Mouse (Mus musculus): ENCODE measurements at regions not wholly inside any gene's neighbourhood (a gene's known extent, or its start where the extent isn't known, plus 50 kb on each side); places are given as distances from the start of the nearest gene placed in this dataset.
A peak's percentile ranks its signal among the peaks of the same experiment; 100 is the strongest.
"Not testable (repeated sequence)": the region's sequence is repeated elsewhere in the genome, so short reads cannot be mapped to it uniquely, and the experiment has no call there.

DNA sequence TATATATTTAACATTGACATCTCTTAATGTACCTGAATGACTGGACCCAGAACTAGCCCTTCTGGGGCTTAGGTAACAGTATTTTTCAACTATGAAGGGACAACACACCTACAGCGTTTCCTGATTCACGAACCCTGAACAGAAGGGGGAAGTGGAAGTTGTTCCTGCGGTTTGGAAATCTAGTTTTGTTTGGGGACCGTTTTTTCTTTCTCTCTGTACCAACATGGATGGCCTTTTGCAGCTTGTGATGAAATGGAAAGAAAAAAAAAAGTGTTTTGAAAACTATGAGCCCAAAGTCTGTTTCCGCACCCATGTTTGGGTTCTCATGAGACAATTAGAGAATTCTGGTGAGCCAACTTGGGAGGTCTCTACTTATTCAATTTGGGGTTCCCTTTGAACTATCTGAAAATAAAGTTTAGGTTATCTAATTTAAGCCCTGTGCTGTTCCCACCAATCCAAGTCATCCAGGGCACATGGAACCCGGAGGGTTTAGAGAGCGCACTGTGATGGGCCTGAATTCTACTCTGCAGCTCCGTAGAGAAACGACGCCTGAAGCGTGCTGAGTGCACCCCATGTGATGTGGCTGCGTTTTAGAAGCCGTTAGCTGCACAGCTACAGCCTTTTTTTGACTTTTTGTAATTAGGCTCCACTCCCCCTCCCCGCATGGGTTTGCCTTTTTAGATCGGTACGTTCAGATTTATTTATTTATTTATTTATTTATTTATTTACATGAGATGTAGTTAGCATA is 137.0 kb upstream of the Rapgef5 start:
- no peak for DNase-seq (ENCODE audit: low read depth, low spot score)

- DNase-seq (ENCODE audit: low read depth, low spot score) = no peak
These were observed 135.4 kb upstream of the Rapgef5 start for GRCm38 (mm10) chr12:117380836-117381235.

- not testable (repeated sequence) for DNase-seq (ENCODE audit: low read depth, low spot score)
These were observed 133.6 kb upstream of the Rapgef5 start for GRCm38 (mm10) chr12:117382727-117383126.

GRCm38 (mm10) chr12:117385072-117385666 is 131.1 kb upstream of the Rapgef5 start:
- peak; percentile 76 for DNase-seq (ENCODE audit: low read depth, low spot score)

DNA sequence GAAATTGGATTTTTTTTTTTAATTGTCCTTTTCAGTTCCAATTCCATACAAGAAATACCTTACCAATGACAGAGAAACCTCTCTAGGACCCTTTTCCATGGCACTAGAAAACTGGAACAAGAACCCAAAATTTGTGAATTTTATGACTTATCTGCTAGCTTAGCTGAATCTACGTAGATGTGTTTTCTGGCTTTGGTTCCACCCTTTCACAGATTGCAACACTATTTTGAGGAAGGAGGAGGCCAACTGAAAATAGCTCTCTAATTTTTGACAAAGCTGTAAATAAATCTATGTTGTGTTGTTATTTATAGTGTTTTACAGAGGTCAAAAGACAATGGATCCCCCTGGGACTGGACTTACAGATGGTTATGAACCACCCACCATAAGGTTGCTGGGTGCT is 130.6 kb upstream of the Rapgef5 start:
- DNase-seq (ENCODE audit: low read depth, low spot score) = no peak

DNA sequence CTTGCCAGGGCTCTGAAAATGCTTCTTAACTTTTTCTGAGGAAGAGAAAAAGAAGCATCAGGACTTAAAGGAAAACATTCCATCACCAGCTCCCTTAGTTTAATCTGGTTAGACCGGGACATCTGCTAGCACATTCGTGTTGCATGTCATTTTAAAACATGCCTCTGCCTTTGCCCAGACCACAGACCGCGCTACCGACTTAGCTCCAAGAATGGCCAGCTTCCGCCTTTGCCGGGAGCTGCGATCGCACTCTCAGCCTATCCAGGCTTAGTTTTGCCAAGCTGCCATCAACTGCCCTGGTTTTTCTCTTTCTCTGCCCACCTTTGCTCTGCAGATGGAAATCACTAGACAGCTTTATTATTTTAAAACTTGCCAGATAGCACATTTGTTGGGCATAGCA is 129.3 kb upstream of the Rapgef5 start:
- no peak for DNase-seq (ENCODE audit: low read depth, low spot score)

GRCm38 (mm10) chr12:117389516-117390347 is 126.5 kb upstream of the Rapgef5 start:
- DNase-seq (ENCODE audit: low read depth, low spot score) = no peak

DNA sequence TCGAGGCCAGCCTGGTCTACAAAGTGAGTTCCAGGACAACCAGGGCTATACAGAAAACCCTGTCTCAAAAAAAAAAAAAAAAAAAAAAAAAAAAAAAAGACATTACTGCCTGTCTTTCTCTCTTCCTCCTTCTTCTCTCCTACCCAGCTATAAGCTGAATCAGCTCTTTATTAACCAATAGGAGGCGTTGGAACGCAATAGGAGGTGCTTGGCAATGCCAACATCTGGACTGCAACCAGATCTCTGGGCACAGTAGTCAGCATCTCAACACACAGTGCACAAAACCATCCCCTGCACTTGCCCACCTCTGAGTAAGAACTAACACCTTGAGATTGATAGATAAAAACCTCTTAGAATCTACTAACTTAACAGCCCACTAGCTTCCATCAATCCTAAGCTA is 118.8 kb upstream of the Rapgef5 start:
- DNase-seq (ENCODE audit: low read depth, low spot score) = no peak

GRCm38 (mm10) chr12:117403513-117404156 is 112.6 kb upstream of the Rapgef5 start:
- DNase-seq (ENCODE audit: low read depth, low spot score) = peak; percentile 69

DNA sequence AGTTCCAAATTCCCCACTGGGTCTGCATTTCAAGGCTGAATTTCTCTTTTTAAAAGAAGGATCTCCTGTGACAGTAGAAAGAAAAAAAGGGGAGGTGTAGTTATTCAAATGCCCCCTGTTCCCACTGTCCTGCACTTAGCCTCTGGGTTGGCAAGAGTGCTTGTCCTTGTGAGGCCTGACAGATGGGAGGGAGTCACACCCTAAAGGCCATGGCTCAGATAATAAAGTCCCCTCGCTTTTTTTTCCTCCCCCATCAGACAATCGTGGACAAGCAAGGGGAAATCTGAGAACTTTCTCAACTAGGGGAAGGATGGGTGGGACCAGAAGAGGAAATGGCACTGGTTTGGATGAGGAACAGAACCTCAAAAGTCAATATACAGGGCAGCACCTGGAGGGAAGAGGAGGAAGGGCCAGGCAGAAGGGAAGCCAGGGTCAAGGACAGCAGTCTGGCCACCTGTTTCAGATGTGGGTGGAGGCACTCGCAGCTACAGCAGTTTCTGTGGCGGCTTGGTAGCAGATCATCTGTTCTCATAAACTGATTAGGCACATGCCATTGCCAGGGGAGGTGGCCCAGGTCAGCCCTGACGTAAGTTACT is 112.0 kb upstream of the Rapgef5 start:
- DNase-seq (ENCODE audit: low read depth, low spot score) = no peak

GRCm38 (mm10) chr12:117406832-117407231 is 109.4 kb upstream of the Rapgef5 start:
- no peak for DNase-seq (ENCODE audit: low read depth, low spot score)

GRCm38 (mm10) chr12:117410604-117411003 is 105.7 kb upstream of the Rapgef5 start:
- no peak for DNase-seq (ENCODE audit: low read depth, low spot score)

GRCm38 (mm10) chr12:117412257-117412656 is 104.0 kb upstream of the Rapgef5 start:
- no peak for DNase-seq (ENCODE audit: low read depth, low spot score)

DNA sequence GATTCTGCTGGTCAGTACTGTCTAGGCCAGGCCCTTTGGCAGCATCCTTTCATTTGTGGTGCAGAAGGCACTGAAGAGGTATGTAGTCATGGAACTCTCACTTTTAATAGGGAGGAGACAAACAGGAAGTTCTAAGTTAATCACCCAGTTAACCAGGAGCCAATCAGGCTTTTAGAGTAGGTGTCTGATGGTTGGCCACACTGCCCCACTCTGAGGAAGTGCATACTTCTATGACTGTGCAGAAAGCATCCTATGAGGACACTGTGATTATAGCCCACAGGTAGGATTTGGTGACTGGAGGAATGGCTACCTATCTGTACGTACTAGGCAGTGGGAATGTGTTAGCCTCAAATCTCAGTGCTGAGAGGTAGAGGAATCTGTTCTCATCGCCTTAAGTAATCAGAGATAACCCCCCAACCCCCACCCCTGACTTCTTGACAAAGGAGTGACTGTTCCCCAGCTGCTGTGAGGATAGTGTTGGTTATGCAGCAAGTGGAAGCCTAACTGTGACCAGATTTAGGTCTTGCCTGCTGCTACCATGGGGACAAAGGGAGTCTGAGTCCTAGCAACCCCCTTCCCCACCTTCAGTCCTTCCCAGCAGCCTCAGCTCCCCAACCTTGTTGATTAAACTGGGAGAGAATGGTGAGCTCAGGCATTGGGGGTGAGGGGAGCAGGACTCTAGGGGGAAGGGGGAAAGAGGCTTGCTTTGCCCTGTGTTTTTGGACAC is 103.3 kb upstream of the Rapgef5 start:
- no peak for DNase-seq (ENCODE audit: low read depth, low spot score)

DNA sequence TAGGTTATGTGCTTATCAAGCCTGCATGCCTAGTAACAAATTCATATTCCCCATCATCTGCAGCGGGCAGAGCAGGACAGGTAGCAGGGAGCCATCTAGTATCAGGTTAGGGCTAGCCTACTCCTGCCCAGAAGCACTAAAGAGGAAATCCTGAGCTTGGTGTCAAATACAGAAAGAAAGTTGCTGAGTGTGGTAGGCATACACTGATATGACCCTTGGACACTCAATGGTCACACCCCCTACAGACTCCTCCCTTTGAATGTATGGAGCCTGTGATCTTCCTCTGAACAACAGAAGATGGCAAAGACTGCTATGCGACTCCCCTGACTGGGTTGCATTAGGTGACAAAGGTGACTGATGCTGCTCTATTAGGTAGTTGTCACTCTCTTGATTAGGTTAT is 102.3 kb upstream of the Rapgef5 start:
- DNase-seq (ENCODE audit: low read depth, low spot score) = no peak

- no peak for DNase-seq (ENCODE audit: low read depth, low spot score)
These were observed 101.1 kb upstream of the Rapgef5 start for GRCm38 (mm10) chr12:117415146-117415545.

DNA sequence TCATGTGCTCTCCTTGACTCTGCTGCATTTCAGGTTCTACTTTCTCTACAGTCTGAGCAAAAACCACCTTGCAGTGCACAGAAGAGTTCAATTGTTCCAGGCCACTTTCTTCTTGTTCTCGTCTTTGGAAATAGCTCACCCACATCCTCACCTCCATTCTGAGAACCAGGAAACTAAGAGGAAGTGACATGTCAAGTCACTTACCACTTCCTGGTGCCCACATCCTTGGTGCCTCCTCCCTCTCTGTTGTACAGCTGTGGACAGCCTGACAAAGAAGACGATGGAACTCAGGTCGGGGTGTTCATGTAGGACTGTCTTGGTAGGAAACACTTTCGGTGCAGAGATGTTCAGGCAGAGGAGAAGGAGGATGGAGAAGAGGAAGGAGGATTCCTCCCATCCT is 98.3 kb upstream of the Rapgef5 start:
- no peak for DNase-seq (ENCODE audit: low read depth, low spot score)

DNA sequence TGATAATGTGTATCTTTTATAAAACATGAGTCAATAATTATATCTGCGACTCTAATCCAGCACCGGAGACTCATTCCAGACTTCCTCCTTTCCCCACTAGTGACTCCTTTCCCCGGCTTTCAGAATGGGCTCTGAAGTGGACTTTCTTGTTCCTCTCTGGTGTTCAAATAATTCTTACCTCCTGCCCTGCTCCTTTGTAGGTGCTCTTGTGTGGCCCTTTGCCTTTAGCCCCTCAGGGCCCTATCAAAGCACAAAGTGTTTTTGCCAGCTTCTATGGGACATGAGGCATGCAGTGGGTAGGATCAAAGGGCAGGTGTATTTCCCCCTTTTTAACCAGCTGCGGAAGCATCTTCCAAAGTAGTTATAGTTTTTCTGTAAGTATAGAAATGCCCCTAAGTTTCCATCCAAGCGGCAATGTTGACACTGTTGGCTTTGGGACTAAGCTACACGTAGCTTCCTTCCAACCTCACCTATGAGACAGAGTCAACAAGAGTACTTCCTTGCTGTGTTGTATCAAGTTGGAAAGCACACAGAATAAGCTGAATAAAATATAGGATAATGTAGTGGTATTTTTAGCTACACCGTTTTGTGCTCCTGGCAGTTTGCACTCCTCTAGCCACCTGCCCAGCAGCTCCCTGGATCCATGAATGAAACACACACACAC is 93.8 kb upstream of the Rapgef5 start:
- no peak for DNase-seq (ENCODE audit: low read depth, low spot score)

GRCm38 (mm10) chr12:117425363-117426031 is 90.8 kb upstream of the Rapgef5 start:
- DNase-seq (ENCODE audit: low read depth, low spot score) = no peak

DNA sequence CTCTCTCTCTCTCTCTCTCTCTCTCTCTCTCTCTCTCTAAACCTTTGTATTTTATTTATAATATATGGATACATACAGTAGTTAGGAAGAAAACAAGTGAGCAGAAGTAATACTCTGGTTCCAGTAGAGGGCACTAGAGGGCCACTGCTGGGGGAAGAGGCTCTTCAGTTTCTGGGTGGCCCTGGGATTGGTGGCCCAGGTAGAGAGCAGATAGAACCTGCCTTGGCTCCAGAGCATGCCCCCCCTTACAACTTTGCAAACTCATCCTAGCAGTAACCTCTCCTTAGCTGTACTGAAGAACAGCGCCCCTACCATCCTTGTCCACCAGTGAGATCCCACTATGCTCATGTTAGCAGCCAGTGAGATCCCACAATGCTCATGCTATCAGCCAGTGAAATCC is 88.8 kb upstream of the Rapgef5 start:
- peak; percentile 36 for DNase-seq (ENCODE audit: low read depth, low spot score)
